Mouse (Mus musculus): ENCODE data around the gene Grwd1. TPM values are rescaled to one million over a fixed set of nuclear protein-coding genes. Genes with fewer than 3 reads are reported as not detected.

Gene Grwd1
- polyA plus RNA-seq, 1 experiment, result 15.2 TPM

GRCm38 (mm10) chr7:45800001-45800400 lies 30.7 kb downstream of the Grwd1 start:
- WGBS, result 49% methylated on average over 7 of the region's 7 CpGs
- Histone ChIP-seq H3K4me1 (ENCODE audit: control insufficient read depth, insufficient read depth, insufficient read length) (peaks cover 15% of the 10 kb centered on the region), H3K4me3 (ENCODE audit: extremely low read depth, insufficient read depth, insufficient read length) (no peak overlapping the region), H3K27me3 (ENCODE audit: control insufficient read depth, insufficient read depth, low read length) (peaks cover 13% of the 10 kb centered on the region), H3K27ac (ENCODE audit: insufficient read depth, low read length) (no peak overlapping the region), H3K36me3 (ENCODE audit: control insufficient read depth, insufficient read depth, low read length) (no peaks in the 10 kb centered on the region)
- no peak for DNase-seq (ENCODE audit: low read depth in 1 of 2, low spot score in 2 of 2)
- TF ChIP-seq CTCF (IDR thresholded peaks at IDR 0.05; ENCODE audit: extremely low read depth, insufficient read depth, insufficient read length, insufficient replicate concordance), result no peak
- no peak for TF ChIP-seq POLR2A (IDR thresholded peaks at IDR 0.05; ENCODE audit: low read depth, low read length)

- peaks cover 13% of the 10 kb centered on the region for H3K27me3 ChIP-seq (ENCODE audit: control insufficient read depth, insufficient read depth, low read length)
- peak overlapping the region; percentile 9; the same call in 1 of the 2 replicates for H3K4me3 ChIP-seq (ENCODE audit: extremely low read depth, insufficient read depth, insufficient read length)
- no peaks in the 10 kb centered on the region for H3K36me3 ChIP-seq (ENCODE audit: control insufficient read depth, insufficient read depth, low read length)
- peaks cover 15% of the 10 kb centered on the region for H3K4me1 ChIP-seq (ENCODE audit: control insufficient read depth, insufficient read depth, insufficient read length)
- TF ChIP-seq CTCF (IDR thresholded peaks at IDR 0.05; ENCODE audit: extremely low read depth, insufficient read depth, insufficient read length, insufficient replicate concordance), result no peak
- no peak for TF ChIP-seq POLR2A (IDR thresholded peaks at IDR 0.05; ENCODE audit: low read depth, low read length)
- DNase-seq (ENCODE audit: low read depth in 1 of 2, low spot score in 2 of 2), result no peak
- no peak overlapping the region for H3K27ac ChIP-seq (ENCODE audit: insufficient read depth, low read length)
- WGBS, result 53% methylated on average over 7 of the region's 7 CpGs
Observed at GRCm38 (mm10) chr7:45798931-45799330, 31.8 kb downstream of the Grwd1 start.

GRCm38 (mm10) chr7:45798511-45798836 lies 32.3 kb downstream of the Grwd1 start:
- WGBS, result 3% methylated on average over 19 of the region's 19 CpGs
- no peak for TF ChIP-seq POLR2A (IDR thresholded peaks at IDR 0.05; ENCODE audit: low read depth, low read length)
- no peak for TF ChIP-seq CTCF (IDR thresholded peaks at IDR 0.05; ENCODE audit: extremely low read depth, insufficient read depth, insufficient read length, insufficient replicate concordance)
- Histone ChIP-seq H3K4me1 (ENCODE audit: control insufficient read depth, insufficient read depth, insufficient read length) (peaks cover 15% of the 10 kb centered on the region), H3K27ac (ENCODE audit: insufficient read depth, low read length) (no peak overlapping the region), H3K36me3 (ENCODE audit: control insufficient read depth, insufficient read depth, low read length) (no peaks in the 10 kb centered on the region), H3K27me3 (ENCODE audit: control insufficient read depth, insufficient read depth, low read length) (peaks cover 13% of the 10 kb centered on the region), H3K4me3 (ENCODE audit: extremely low read depth, insufficient read depth, insufficient read length) (peak overlapping the region; percentile 66)
- peak in 1 of 2 experiments; percentile 39 for DNase-seq (ENCODE audit: low read depth in 1 of 2, low spot score in 2 of 2)

GRCm38 (mm10) chr7:45797661-45798510 lies 32.9 kb downstream of the Grwd1 start:
- DNase-seq (ENCODE audit: low read depth in 1 of 2, low spot score in 2 of 2), result no peak
- H3K27me3 ChIP-seq (ENCODE audit: control insufficient read depth, insufficient read depth, low read length), result peaks cover 13% of the 10 kb centered on the region
- H3K4me1 ChIP-seq (ENCODE audit: control insufficient read depth, insufficient read depth, insufficient read length), result peaks cover 15% of the 10 kb centered on the region
- H3K36me3 ChIP-seq (ENCODE audit: control insufficient read depth, insufficient read depth, low read length), result no peaks in the 10 kb centered on the region
- TF ChIP-seq POLR2A (IDR thresholded peaks at IDR 0.05; ENCODE audit: low read depth, low read length), result no peak
- TF ChIP-seq CTCF (IDR thresholded peaks at IDR 0.05; ENCODE audit: extremely low read depth, insufficient read depth, insufficient read length, insufficient replicate concordance), result no peak
- H3K27ac ChIP-seq (ENCODE audit: insufficient read depth, low read length), result no peak overlapping the region
- peak overlapping the region; percentile 66 for H3K4me3 ChIP-seq (ENCODE audit: extremely low read depth, insufficient read depth, insufficient read length)
- WGBS, result 4% methylated on average over 60 of the region's 60 CpGs

- Histone ChIP-seq H3K36me3 (ENCODE audit: control insufficient read depth, insufficient read depth, low read length) (no peaks in the 10 kb centered on the region), H3K27me3 (ENCODE audit: control insufficient read depth, insufficient read depth, low read length) (peaks cover 13% of the 10 kb centered on the region), H3K4me1 (ENCODE audit: control insufficient read depth, insufficient read depth, insufficient read length) (peaks cover 15% of the 10 kb centered on the region), H3K4me3 (ENCODE audit: extremely low read depth, insufficient read depth, insufficient read length) (no peak overlapping the region), H3K27ac (ENCODE audit: insufficient read depth, low read length) (no peak overlapping the region)
- WGBS, result 72% methylated on average over 6 of the region's 6 CpGs
- no peak for DNase-seq (ENCODE audit: low read depth in 1 of 2, low spot score in 2 of 2)
- TF ChIP-seq POLR2A (IDR thresholded peaks at IDR 0.05; ENCODE audit: low read depth, low read length) (no peak), CTCF (IDR thresholded peaks at IDR 0.05; ENCODE audit: extremely low read depth, insufficient read depth, insufficient read length, insufficient replicate concordance) (no peak)
Observed at GRCm38 (mm10) chr7:45796950-45797349, 33.8 kb downstream of the Grwd1 start.

- Histone ChIP-seq H3K4me1 (ENCODE audit: control insufficient read depth, insufficient read depth, insufficient read length) (peaks cover 10% of the 10 kb centered on the region), H3K4me3 (ENCODE audit: extremely low read depth, insufficient read depth, insufficient read length) (no peak overlapping the region), H3K36me3 (ENCODE audit: control insufficient read depth, insufficient read depth, low read length) (no peaks in the 10 kb centered on the region), H3K27me3 (ENCODE audit: control insufficient read depth, insufficient read depth, low read length) (peaks cover 13% of the 10 kb centered on the region), H3K27ac (ENCODE audit: insufficient read depth, low read length) (no peak overlapping the region)
- TF ChIP-seq CTCF (IDR thresholded peaks at IDR 0.05; ENCODE audit: extremely low read depth, insufficient read depth, insufficient read length, insufficient replicate concordance) (no peak), POLR2A (IDR thresholded peaks at IDR 0.05; ENCODE audit: low read depth, low read length) (no peak)
- WGBS, result 89% methylated on average over 29 of the region's 29 CpGs
- no peak for DNase-seq (ENCODE audit: low read depth in 1 of 2, low spot score in 2 of 2)
Observed at GRCm38 (mm10) chr7:45794971-45795370, 35.8 kb downstream of the Grwd1 start.

- TF ChIP-seq CTCF (IDR thresholded peaks at IDR 0.05; ENCODE audit: extremely low read depth, insufficient read depth, insufficient read length, insufficient replicate concordance) (no peak), POLR2A (IDR thresholded peaks at IDR 0.05; ENCODE audit: low read depth, low read length) (no peak)
- H3K27me3 ChIP-seq (ENCODE audit: control insufficient read depth, insufficient read depth, low read length), result peaks cover 13% of the 10 kb centered on the region
- 85% methylated on average over 44 of the region's 44 CpGs for WGBS
Observed at GRCm38 (mm10) chr7:45793969-45794585, 36.7 kb downstream of the Grwd1 start.

More at GRCm38 (mm10) chr7:45793969-45794585, 36.7 kb downstream of the Grwd1 start:
- Histone ChIP-seq H3K4me3 (ENCODE audit: extremely low read depth, insufficient read depth, insufficient read length) (no peak overlapping the region), H3K36me3 (ENCODE audit: control insufficient read depth, insufficient read depth, low read length) (no peaks in the 10 kb centered on the region), H3K27ac (ENCODE audit: insufficient read depth, low read length) (no peak overlapping the region), H3K4me1 (ENCODE audit: control insufficient read depth, insufficient read depth, insufficient read length) (peaks cover 10% of the 10 kb centered on the region)
- DNase-seq (ENCODE audit: low read depth in 1 of 2, low spot score in 2 of 2), result no peak
